Mouse (Mus musculus): ENCODE data around the gene Chtop.

Gene Chtop

GRCm38 (mm10) chr3:90465081-90465685 lies 44.1 kb downstream of the Chtop start:
- DNase-seq (ENCODE audit: low spot score in 2 of 2), result no peak

GRCm38 (mm10) chr3:90464552-90465080 lies 44.7 kb downstream of the Chtop start:
- no peak for DNase-seq (ENCODE audit: low spot score in 2 of 2)

- DNase-seq (ENCODE audit: low spot score in 2 of 2), result no peak
These were observed 46.7 kb downstream of the Chtop start for GRCm38 (mm10) chr3:90462579-90462978.

- DNase-seq (ENCODE audit: low spot score in 2 of 2), result no peak
These were observed 47.4 kb downstream of the Chtop start for GRCm38 (mm10) chr3:90461935-90462334.

- no peak for DNase-seq (ENCODE audit: low spot score in 2 of 2)
These were observed 49.0 kb downstream of the Chtop start for GRCm38 (mm10) chr3:90460315-90460714.

- no peak for DNase-seq (ENCODE audit: low spot score in 2 of 2)
These were observed 49.6 kb downstream of the Chtop start for GRCm38 (mm10) chr3:90459727-90460126.

GRCm38 (mm10) chr3:90454931-90455330 lies 54.4 kb downstream of the Chtop start:
- DNase-seq (ENCODE audit: low spot score in 2 of 2), result no peak

- DNase-seq (ENCODE audit: low spot score in 2 of 2), result peak; percentile 51 to 70
These were observed 57.8 kb downstream of the Chtop start for GRCm38 (mm10) chr3:90451396-90452095.

GRCm38 (mm10) chr3:90450874-90451273 lies 58.4 kb downstream of the Chtop start:
- no peak for DNase-seq (ENCODE audit: low spot score in 2 of 2)

Measured in right cerebral cortex, adult 2 months (tissue).